Mouse (Mus musculus) G1E (cell line): ENCODE data around the gene Cttnbp2. TPM values are rescaled to one million over a fixed set of nuclear protein-coding genes. Genes with fewer than 3 reads are reported as not detected.
"Not testable (repeated sequence)": the region's sequence is repeated elsewhere in the genome, so short reads cannot be mapped to it uniquely, and the experiment has no call there.

Experiments
- ATAC-seq: 2 replicates; pipeline ENCODE4 v1.8.0; 2016; ENCODE audit warnings: mild to moderate bottlenecking; ENCODE audit not compliant: insufficient number of reproducible peaks, poor library complexity, low FRiP score, severe bottlenecking; ENCODE audit errors: extremely low read depth
- DNase-seq: peaks from one replicate; pipeline ENCODE4 v3.0.0; 2012; ENCODE audit warnings: low spot score
- H3K27me3 ChIP-seq: 2 replicates; pipeline ENCODE4 v1.6.1; 2012; ENCODE audit warnings: mild to moderate bottlenecking, low read length, inconsistent platforms; ENCODE audit not compliant: insufficient read depth
- H3K36me3 ChIP-seq: replicated peaks from 2 replicates; pipeline ENCODE3; 2012; ENCODE audit warnings: mild to moderate bottlenecking, inconsistent platforms
- H3K4me1 ChIP-seq: 2 replicates; pipeline ENCODE4 v1.6.1; 2012; ENCODE audit warnings: low read depth, low read length, inconsistent platforms, mixed read lengths; ENCODE audit not compliant: insufficient read depth
- H3K4me3 ChIP-seq: 2 replicates; pipeline ENCODE4 v1.5.1; 2012; ENCODE audit warnings: low read depth, mild to moderate bottlenecking, inconsistent platforms, low read length, moderate library complexity, mixed read lengths
- H3K9me3 ChIP-seq: replicated peaks from 2 replicates; pipeline ENCODE4 v1.6.1; 2012; ENCODE audit warnings: inconsistent platforms
- CTCF ChIP-seq: IDR thresholded peaks from 2 replicates; pipeline ENCODE4 v1.5.1; 2012; ENCODE audit warnings: low read depth, low read length, inconsistent platforms, mixed read lengths
- GATA1 ChIP-seq: IDR thresholded peaks from 2 replicates; pipeline ENCODE4 v1.6.1; 2012; ENCODE audit warnings: borderline replicate concordance, low read length, inconsistent platforms, mixed read lengths
- GATA2 ChIP-seq: IDR thresholded peaks from 2 replicates; pipeline ENCODE4 v1.6.1; 2012; ENCODE audit warnings: low read depth, low read length, inconsistent platforms, borderline replicate concordance
- POLR2AphosphoS5 ChIP-seq: IDR thresholded peaks from 2 replicates; pipeline ENCODE4 v1.6.1; 2012; ENCODE audit warnings: low read depth, low read length, inconsistent platforms; ENCODE audit not compliant: insufficient replicate concordance
- TAL1 ChIP-seq: conservative IDR thresholded peaks from 2 replicates; pipeline ENCODE4 v1.6.1; 2012; ENCODE audit warnings: low read depth, low read length, inconsistent platforms, mixed read lengths
- polyA plus RNA-seq: library from polyadenylated mRNA; stranded (reverse); fragments of >175 nt; gene quantifications from 2 replicates; pipeline ENCODE4 v1.2.3, GENCODE M21; 2012
- total RNA-seq, 2 experiments: library from RNA; stranded (forward) in 1 of 2; stranded (reverse) in 1 of 2; fragments of 200-1000 nt in 1 of 2; fragments of >200 nt in 1 of 2; fragmentation: Nextera tagmentation in 1 of 2; gene quantifications; 2 replicates each; pipeline ENCODE4 v1.2.3; 2014 to 2017

Gene Cttnbp2
- total and polyA plus RNA-seq, 3 experiments = 0.22 TPM; not detected in 2

GRCm38 (mm10) chr6:18408445-18408844 is 106.2 kb downstream of the Cttnbp2 start:
- Histone ChIP-seq H3K4me3 (no peak overlapping the region), H3K27me3 (no peaks in the 10 kb centered on the region), H3K9me3 (no peaks in the 10 kb centered on the region), H3K36me3 (no peaks in the 10 kb centered on the region), H3K4me1 (no peaks in the 10 kb centered on the region)
- no peak for DNase-seq
- ATAC-seq = no peak
- TF ChIP-seq GATA1 (no peak), GATA2 (no peak), TAL1 (no peak), POLR2AphosphoS5 (no peak), CTCF (no peak)

GRCm38 (mm10) chr6:18401066-18401674 is 113.5 kb downstream of the Cttnbp2 start:
- no peaks in the 10 kb centered on the region for H3K36me3 ChIP-seq
- ATAC-seq (no peak), DNase-seq (no peak)
- TF ChIP-seq POLR2AphosphoS5 (no peak), GATA1 (no peak), GATA2 (no peak), CTCF (no peak), TAL1 (no peak)
- no peaks in the 10 kb centered on the region for H3K27me3 ChIP-seq
- no peaks in the 10 kb centered on the region for H3K4me1 ChIP-seq
- H3K4me3 ChIP-seq = no peak overlapping the region
- H3K9me3 ChIP-seq = no peaks in the 10 kb centered on the region

- H3K36me3 ChIP-seq = no peaks in the 10 kb centered on the region
- DNase-seq (no peak), ATAC-seq (no peak)
- TF ChIP-seq POLR2AphosphoS5 = no peak
- TF ChIP-seq TAL1 = no peak
- no peak for TF ChIP-seq GATA1
- H3K4me3 ChIP-seq = no peak overlapping the region
- no peaks in the 10 kb centered on the region for H3K27me3 ChIP-seq
- no peaks in the 10 kb centered on the region for H3K4me1 ChIP-seq
- H3K9me3 ChIP-seq = no peaks in the 10 kb centered on the region
These were observed 133.3 kb downstream of the Cttnbp2 start for GRCm38 (mm10) chr6:18381380-18381779.

GRCm38 (mm10) chr6:18380300-18381202 is 134.1 kb downstream of the Cttnbp2 start:
- DNase-seq (no peak), ATAC-seq (no peak)
- no peaks in the 10 kb centered on the region for H3K9me3 ChIP-seq
- no peaks in the 10 kb centered on the region for H3K27me3 ChIP-seq
- H3K36me3 ChIP-seq = no peaks in the 10 kb centered on the region
- no peaks in the 10 kb centered on the region for H3K4me1 ChIP-seq
- TF ChIP-seq GATA2 (no peak), CTCF (no peak), GATA1 (no peak), POLR2AphosphoS5 (no peak), TAL1 (no peak)
- H3K4me3 ChIP-seq = no peak overlapping the region

GRCm38 (mm10) chr6:18377755-18378154 is 136.9 kb downstream of the Cttnbp2 start:
- not testable (repeated sequence) for H3K9me3 ChIP-seq, H3K4me3 ChIP-seq, ATAC-seq, H3K36me3 ChIP-seq, H3K27me3 ChIP-seq, H3K4me1 ChIP-seq, DNase-seq

GRCm38 (mm10) chr6:18374744-18375143 is 139.9 kb downstream of the Cttnbp2 start:
- H3K4me3 ChIP-seq = no peak overlapping the region
- ATAC-seq = no peak

GRCm38 (mm10) chr6:18373652-18374051 is 141.0 kb downstream of the Cttnbp2 start:
- ATAC-seq (no peak), DNase-seq (no peak)
- no peak overlapping the region for H3K4me3 ChIP-seq
- H3K9me3 ChIP-seq = no peaks in the 10 kb centered on the region
- H3K36me3 ChIP-seq = no peaks in the 10 kb centered on the region
- no peaks in the 10 kb centered on the region for H3K4me1 ChIP-seq
- TF ChIP-seq TAL1 (no peak), CTCF (no peak), GATA2 (no peak), POLR2AphosphoS5 (no peak)
- H3K27me3 ChIP-seq = no peaks in the 10 kb centered on the region

More at GRCm38 (mm10) chr6:18374744-18375143, 139.9 kb downstream of the Cttnbp2 start:
- Histone ChIP-seq H3K36me3 (no peaks in the 10 kb centered on the region), H3K9me3 (no peaks in the 10 kb centered on the region), H3K27me3 (no peaks in the 10 kb centered on the region), H3K4me1 (no peaks in the 10 kb centered on the region)
- no peak for DNase-seq
- TF ChIP-seq POLR2AphosphoS5 (no peak), CTCF (no peak)
